Mouse (Mus musculus) gastrocnemius, adult 8-10 months (tissue): ENCODE results near the gene Cdyl. TPM values are rescaled to one million over a fixed set of nuclear protein-coding genes. Genes with fewer than 3 reads are reported as not detected.

Experiments
- DNase-seq, 2 experiments: peaks; one replicate each; pipeline ENCODE4 v3.0.0; 2022; ENCODE audit warnings: low spot score in 2 of 2
- total RNA-seq, 4 experiments: library from RNA; stranded (reverse); gene quantifications; 2 replicates each; pipeline ENCODE4 v1.2.4; 2022

The Cdyl gene
- total RNA-seq: 1 to 10 TPM; 4.7 to 5.7 (median 5.4) TPM

DNA sequence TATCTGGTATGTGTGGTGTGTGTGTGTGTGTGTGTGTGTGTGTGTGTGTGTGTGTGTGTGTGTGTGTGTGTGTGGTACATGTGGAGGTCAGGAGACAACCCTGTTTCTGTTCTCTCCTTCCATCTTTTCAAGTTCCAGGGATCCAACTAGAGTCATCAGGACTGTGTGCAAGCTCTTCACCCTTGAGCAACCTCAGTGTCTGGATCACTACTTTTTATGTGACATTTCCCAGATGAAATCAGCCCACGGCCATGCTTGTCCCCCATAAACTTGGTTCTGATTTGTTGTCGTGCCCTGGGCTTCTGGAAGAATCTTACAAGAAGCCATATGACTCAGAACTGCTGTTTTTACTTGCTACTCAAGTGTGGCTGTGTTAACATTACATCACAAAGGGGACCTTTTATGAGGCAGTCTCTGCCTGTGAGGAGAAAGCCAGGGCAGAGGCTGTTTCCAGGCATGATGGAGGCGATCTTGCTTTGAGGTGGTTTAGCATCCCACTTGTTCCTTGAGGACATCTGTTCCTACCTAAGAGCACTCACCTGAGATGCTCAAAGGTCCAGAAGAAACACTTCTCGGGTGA, at the start of gene Cdyl:
Cdyl (plus strand) TSS at position 428 of the 580 bp plus-strand sequence.
- DNase-seq: no peak

DNA sequence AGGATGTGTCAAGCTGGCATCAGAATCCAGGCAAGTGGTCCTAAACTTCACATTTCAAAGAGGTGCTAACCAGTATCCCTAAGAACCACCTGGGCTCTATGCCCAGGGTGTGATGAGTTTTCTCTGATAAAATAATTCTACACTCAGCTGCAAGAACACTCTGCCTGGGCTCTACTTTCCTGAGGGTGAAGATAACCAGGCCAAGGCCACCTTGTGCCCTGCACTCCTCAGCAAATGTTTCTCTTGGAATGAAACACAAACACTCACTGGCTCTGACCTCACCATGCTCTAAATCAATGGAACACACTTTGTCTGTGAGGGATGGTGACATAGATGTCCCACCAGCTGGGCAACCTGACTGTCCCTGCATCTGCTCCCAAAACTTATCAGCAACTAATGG, 48.9 kb upstream of the Cdyl start:
- no peak for DNase-seq

DNA sequence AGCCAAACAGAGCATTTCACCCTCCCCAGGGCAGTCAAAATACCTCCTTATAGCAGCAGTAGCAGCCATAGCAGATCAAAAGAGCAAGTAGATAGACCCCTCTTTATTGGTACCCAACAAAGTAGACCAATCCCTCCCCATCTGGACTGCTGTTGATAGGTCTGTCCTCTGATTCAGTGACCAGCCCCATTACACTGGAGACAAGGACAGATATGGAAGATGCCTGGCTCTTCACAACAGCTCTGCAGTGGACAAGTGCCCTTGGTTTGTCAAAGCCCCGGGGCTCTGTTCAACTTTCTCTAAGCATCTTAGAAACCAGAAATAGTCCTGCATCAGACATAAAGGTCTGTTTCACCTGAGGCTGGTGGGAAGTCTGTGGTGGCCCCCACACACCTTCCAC, 47.1 kb upstream of the Cdyl start:
- DNase-seq: no peak

DNA sequence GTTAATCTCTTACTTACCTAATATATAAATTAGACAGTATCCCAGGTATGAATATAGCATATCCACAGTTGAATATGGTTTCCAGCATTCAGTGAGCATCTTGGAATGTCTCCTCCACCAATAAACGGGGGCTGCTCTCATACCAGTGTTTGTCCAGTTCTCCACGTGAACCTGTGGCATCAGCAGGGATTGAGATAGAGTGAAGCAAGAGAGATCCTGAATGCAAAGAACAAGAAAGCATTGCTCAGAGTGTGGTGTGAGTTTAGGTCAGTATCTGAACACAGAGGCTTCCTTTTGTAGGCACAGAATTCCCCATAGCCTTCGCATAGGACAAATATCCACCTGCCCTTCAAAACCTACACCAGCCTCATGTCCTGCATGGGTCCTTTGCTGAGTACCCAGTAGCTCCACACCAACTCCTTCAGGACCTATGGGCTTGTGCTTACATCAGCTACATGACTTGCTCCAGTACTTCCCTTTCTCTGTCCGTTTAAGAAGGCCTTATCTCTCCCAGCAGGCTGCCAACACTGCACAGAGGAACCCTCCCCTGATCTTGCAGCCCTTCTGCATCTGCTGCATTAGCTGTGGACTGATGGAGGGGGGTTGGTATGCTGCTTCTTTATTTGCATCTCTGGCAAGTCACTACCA, 44.7 kb upstream of the Cdyl start:
- DNase-seq: no peak

DNA sequence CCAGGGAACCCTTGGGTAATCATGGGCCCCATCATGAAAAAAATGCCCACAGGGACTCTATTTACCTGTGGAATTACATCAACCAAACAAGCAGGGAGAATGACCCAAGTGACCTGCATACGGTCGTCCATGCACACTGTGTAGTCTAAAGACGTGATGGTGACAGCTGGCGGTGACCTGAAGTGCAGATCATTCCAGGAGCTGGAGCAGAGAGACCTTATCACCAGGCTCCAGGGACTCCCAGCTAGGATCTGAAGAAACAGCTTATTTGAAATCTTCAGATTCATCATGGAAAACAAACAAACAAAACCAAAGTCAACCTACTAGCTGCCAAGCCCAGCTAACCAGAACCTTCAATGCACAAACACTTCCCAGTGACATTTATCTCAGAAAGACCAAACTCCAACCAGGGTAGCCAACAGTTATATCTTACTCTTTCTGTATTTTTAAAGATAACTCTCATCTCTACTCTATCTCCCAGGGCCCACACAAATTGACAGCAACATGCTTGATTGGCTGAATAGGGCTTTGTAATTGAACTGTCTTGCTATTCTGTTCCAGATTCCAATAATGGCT, 43.0 kb upstream of the Cdyl start:
- no peak for DNase-seq

DNA sequence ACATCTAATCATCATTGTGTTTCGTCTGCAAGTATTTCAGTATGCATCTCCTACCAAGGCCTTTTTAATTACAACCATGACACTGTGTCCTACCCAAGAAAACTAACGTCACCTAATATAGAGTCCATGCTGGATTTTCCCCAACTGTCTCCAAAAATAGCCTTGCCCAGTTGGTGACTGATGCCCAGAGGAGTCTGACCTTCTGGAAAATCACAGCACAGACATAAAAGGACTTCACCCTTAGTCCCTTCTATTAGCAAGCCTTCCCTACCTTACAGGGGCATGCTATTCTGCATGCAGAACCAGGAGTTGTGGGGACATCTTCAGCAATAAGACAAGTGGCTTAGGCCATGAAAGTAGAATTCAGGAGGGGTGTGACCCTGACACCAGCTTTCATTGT, 40.3 kb upstream of the Cdyl start:
- DNase-seq: peak in 1 of 2 experiments; percentile 13

DNA sequence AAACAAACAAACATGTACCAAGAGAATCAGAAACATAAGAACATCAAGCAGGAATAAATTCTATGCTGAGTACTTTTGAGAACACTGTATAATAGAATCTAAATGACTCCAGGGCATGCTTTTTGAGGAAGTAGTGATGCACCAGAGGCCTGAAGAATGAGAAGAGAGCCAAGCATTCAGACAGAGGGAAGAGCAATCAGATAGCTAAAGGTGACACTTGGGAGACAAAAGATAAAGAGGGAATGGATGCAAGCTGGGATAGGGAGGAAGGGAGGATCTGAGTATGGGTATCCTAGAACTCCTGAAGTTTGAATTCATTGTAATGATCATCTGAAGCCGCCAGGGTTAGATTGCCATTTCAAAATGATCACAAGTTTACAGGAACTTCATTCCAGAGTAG, 38.9 kb upstream of the Cdyl start:
- DNase-seq: no peak

DNA sequence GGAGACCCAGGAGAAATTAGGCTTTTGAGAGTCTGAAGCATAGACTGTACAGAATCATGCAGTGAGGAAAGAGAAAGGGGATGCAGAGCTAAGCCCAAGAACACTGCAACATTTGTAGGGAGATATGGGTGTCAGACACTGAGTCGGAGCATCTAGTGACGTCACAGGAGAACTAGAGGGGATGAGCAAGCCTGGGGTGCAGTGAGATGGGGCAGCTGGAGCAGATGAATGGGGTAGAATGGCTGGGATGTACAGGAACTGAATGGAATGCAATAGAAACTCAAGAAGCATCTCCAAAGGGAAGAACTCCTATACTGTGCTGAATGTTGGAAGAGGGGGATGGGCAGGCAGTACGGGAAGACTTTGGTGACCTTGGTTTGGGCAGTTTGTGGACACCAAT, 34.8 kb upstream of the Cdyl start:
- no peak for DNase-seq

DNA sequence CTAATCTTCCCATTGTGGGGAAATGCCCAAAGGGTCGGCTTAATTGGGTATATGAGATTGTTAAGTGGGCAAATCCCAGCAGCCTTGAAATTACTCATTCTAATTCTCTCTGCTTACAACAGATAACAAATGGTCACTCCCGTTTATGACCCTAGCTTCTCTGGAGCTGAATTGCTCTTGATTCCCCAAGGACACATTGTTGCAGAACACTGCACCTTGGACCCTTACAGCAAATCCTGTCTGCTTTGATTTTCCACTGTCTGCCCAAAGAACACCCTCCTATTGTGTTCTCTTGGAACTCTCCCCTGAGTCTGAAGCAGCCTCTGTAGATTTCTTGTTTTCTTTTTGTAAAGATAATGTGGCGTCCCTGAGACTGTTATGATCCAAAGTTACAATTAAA, 34.1 kb upstream of the Cdyl start:
- DNase-seq: no peak

DNA sequence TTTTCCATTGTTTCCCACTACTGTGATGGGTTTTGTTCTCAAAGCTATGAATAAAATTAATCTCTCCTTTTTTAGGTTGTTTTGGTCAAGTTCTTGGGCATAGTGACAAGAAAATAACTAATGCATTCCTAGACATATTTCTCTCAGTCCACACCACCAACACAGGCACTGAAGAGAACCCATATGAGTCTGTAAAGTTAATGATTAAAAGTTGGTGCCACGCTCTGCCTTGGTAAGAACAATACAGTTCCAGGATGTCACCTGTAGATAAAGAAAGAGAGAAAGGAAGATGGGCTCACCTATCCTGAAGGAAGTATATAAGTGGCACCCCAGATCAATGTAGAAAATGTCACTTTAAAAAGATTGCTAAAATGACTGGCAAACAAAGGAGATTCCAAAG, 32.3 kb upstream of the Cdyl start:
- DNase-seq: no peak

DNA sequence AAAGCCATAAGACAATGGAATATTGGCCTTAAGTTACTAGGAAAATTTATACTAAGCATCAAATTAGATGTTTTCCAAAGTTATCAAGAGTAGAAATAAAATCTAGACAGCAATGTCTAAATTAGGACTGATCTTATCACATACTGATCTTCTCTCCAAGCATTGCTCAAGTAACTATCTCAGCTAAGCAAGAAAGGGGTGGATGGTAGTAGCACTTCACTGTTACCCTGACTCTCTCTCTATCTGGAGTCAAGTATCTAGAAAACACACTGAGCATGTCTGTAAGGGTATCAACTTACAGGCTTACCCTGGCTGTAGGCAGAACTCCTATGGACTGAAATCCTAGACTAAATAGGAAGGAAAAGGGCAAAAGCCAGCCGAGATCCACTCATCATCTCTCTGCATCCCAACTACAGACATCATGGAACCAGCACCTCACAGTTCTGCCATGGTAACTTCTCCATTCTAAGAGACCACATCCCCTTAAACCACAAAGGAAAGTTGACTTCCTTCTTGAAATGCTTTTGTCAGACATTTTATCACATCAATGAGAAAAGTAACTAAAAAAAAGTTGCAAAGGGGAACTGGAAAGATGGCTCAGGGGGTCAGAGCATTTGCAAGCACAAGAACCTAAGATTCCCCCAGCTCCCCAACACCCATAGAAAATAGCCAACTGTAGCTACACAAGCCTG, 12.4 kb upstream of the Cdyl start:
- no peak for DNase-seq

DNA sequence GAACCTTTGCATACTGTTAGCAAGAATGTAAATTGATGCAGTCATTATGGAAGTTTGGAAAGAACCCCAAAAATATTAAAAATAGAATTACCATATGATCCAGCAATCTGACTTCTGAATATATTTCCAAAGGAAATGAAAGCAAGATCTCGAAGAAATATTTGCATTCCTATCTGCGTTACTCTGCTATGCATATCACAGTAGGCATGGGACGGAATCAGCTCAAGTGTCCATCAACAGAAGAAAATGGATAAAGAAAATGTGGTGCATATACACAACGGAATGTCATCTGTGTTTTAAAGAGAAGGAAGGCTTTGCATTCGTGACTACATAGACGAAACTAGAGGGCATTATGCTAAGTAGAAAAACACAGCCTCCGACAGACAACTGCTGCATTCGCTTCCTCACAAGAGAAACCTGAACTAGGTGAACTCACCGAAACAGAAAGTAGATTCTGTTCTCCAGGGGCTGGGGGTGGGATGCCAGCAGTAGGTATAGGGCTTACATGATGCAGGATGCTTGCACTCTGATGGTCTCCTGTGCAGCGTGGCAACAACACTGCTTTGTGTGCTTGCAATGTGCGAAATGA, 9.3 kb upstream of the Cdyl start:
- no peak for DNase-seq

DNA sequence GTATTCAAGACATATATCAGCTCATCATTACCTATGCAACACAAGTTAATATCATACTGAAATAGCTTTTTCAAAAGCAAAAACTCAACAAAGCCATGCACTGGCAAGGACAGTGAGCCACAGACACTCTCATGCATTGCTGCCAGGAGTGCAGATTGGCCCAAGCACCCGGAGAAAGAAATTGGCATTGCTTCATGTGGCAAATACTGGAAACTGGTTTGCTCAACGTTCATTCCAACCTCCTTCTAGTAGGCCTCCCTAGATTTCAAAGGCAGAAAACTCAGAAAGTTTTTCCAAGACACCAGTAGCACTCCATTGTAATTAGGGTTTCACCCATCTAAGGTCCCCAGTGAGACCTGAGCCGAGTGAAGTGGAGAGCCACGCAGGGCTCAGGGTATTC, 6.8 kb upstream of the Cdyl start:
- no peak for DNase-seq

DNA sequence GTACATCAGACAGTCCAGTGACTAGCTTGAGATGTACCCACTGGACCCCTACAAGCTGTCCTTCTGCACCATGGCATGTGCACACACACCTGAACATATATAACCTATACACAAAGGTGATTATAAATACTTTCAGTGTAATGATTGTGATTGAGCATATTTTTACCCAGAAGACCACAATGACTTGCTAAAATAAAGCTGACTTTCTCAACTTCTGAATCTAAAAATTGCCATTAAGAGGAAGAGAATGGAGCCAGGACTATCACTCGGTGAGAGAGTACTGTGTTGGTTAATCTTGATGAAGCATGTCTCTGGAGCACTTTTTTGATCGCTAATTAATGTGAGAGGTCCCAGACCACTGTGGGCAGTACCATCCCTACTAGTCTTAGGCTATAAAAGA, 2.8 kb upstream of the Cdyl start:
- no peak for DNase-seq

DNA sequence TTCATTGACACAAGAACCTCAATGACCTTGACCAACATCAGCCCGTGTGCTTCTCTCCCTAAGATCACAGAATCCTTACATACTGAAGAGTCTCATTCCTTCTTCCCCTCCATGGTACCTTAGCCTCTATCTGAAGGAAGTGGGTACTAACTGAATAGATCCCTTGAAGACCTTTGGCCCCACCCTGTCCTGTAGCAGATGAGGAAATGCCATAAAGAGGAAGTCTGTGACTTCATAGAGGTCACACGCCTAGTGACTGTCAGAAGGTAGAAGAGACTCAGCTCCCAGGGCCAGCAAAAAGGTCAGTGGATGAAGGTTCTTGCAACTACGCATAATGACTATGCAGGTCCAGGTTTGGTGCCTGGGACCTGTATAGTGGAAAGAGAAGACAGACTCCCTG, 5.8 kb downstream of the Cdyl start:
- no peak for DNase-seq

DNA sequence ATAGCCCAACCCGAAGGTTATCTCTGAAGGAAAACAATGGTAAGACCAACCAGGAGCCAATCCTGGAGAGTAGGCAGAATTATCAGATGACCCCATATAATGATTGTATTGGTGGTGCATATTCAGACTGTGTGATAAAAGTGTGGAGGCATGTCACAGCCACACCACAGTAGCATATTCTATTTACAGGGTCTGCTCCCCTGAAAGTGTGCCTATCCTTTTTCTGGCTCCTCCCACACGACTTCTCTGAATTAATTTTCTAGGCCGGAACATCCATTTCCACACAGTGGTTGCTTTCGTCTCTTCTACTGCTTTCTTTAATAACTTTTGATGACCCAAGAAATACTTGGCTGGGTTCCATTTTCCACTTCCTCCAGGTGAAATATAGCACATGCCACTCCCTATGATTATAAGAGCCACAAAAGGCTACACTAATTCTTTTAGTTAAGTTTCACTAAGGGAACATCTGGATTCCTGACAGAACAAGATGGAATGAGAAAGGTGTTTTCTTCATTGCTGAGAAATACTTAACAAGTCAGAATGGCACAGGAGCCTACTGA, 10.4 kb downstream of the Cdyl start:
- no peak for DNase-seq

DNA sequence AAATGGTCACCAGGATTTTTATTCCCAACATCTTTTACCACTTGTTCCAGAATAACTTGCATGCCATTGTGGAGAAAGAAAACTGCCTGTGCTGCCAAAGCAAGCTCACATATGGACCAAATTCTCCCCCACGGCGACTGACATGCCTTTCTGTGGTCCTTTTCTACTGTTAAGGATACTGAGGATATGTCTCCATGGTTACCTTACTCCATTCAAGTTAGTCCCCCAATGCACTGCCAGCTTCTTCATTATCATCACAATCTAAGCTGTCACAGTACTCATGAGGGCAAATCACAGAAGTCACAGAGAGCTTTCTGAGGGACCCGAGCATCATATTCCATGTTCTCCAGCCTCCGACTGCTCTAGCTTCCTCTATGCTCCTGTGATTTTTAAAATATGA, 11.2 kb downstream of the Cdyl start:
- no peak for DNase-seq

DNA sequence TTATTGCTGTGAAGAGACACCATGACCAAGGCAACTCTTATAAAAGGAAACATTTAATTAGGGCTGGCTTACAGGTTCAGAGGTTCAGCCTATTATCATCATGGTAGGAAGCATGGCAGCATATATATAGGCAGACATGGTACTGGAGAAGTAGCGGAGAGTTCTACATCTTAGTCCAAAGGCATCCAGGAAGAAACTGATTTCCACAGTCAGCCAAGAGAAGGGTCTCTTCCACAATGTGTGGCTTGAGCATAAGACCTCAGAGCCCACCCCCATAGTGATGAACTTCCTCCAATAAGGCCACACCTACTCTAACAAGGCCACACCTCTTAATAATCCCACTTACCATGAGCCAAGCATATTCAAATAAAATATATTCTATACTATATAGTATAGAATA, 17.3 kb downstream of the Cdyl start:
- no peak for DNase-seq

DNA sequence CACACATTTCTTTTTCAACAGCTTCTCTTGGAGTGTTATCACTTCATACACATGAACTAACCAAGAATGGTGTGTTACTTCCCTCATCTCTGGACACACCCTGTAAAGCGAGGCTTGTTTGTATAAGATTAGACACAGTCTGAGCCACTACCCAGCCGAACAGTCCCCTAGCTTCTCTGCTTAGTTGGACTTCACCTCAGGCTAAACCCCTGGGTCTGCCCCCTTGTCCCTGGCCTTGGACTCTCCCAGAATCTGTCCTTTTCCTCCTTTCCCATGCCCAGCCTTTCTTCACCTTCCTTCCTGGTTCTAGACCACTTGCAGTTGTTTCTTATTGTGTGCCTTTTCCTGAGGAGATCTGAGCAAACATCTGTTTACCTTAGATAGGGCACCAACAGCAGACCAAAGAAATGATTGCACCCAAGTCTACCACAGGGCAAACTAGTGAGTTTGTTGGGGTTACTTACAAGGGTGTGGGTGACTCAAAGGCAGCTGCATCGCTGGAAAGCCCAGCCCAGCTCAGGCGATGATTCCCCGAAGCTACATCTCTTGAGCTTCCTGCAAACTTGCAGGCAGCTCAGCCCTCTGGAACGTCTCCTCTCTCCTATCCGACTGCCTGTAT, 17.9 kb downstream of the Cdyl start:
- DNase-seq: no peak

DNA sequence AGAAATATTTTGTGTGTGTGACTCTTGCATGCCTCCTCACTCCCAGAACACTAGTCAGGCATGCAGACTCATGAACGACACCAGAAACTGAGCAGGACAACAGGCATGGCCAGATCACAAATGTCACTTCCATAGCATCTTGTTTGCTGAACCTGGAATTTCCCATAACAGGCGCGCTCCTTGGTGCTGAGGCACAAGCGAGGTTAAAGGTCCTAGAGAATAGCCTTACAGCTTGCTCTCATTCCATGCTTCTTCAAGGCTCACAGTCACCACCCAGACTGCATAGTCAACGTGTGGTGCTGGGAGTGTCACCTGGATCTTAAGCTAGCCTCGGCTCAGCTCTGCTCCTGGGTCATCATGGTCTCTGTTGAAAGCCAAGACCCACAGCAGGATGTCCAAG, 19.1 kb downstream of the Cdyl start:
- no peak for DNase-seq

DNA sequence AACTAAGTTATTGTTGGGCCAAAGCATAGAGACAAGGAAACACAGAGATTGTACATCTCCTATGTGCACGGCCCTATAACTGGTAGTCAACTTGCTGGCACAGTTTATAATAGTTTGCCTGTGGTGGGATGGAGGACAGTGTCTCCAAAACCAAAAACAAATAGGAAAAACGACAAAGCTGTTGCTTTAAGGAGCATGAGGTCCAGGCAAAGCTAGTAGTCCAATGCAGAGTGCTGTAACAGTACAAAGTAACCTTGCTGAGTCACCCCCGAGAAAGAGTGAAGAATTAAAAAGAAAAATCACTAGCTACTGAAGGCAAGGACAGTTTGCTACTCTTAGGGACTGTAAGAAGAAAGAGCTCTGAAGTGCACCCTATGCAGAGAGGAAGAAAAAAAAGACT, 21.7 kb downstream of the Cdyl start:
- no peak for DNase-seq

DNA sequence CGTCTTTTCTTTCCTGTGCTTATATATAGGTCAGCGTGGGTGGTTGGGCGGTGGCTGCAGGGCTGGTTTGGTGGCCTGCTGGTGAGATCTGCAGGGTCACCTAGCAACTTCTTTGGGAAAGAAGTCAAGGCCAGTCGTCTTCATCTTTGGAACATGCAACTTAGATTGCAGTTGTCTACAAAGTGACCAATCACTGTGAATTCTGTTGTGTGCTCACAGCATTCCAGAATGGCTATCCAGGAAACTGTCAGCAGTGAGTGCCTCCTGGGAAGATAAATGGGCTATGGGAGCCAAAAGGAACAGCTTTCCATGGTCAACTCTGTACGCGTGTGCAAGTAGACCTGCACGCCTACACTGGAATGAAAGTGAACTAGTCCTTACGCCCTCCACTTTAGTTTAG, 26.6 kb downstream of the Cdyl start:
- no peak for DNase-seq
